Mouse (Mus musculus): ENCODE measurements at regions not wholly inside any gene's neighbourhood (a gene's known extent, or its start where the extent isn't known, plus 50 kb on each side); places are given as distances from the start of the nearest gene placed in this dataset.

- no peak for DNase-seq
Measured at GRCm38 (mm10) chr13:31340363-31340948, 215.5 kb upstream of the Foxq1 start.

GRCm38 (mm10) chr13:31341282-31342100 lies 214.4 kb upstream of the Foxq1 start:
- DNase-seq = no peak

- no peak for DNase-seq
Measured at GRCm38 (mm10) chr13:31346205-31346604, 209.7 kb upstream of the Foxq1 start.

GRCm38 (mm10) chr13:31347000-31347399 lies 208.9 kb upstream of the Foxq1 start:
- no peak for DNase-seq

- DNase-seq = no peak
Measured at GRCm38 (mm10) chr13:31349671-31350070, 206.3 kb upstream of the Foxq1 start.

GRCm38 (mm10) chr13:31351481-31351880 lies 204.5 kb upstream of the Foxq1 start:
- DNase-seq = no peak

GRCm38 (mm10) chr13:31352825-31353224 lies 203.1 kb upstream of the Foxq1 start:
- DNase-seq = no peak

- DNase-seq = no peak
Measured at GRCm38 (mm10) chr13:31359353-31359752, 196.6 kb upstream of the Foxq1 start.

- no peak for DNase-seq
Measured at GRCm38 (mm10) chr13:31362386-31362785, 193.5 kb upstream of the Foxq1 start.

GRCm38 (mm10) chr13:31364369-31364768 lies 191.6 kb upstream of the Foxq1 start:
- no peak for DNase-seq

- no peak for DNase-seq
Measured at GRCm38 (mm10) chr13:31367226-31367625, 188.7 kb upstream of the Foxq1 start.

GRCm38 (mm10) chr13:31369182-31369581 lies 186.8 kb upstream of the Foxq1 start:
- DNase-seq = no peak

GRCm38 (mm10) chr13:31370873-31371272 lies 185.1 kb upstream of the Foxq1 start:
- DNase-seq = no peak

- no peak for DNase-seq
Measured at GRCm38 (mm10) chr13:31374006-31374405, 181.9 kb upstream of the Foxq1 start.

- no peak for DNase-seq
Measured at GRCm38 (mm10) chr13:31393421-31394215, 162.3 kb upstream of the Foxq1 start.

GRCm38 (mm10) chr13:31396216-31396910 lies 159.6 kb upstream of the Foxq1 start:
- no peak for DNase-seq

- DNase-seq = no peak
Measured at GRCm38 (mm10) chr13:31397246-31397645, 158.7 kb upstream of the Foxq1 start.

GRCm38 (mm10) chr13:31400401-31400800 lies 155.5 kb upstream of the Foxq1 start:
- DNase-seq = no peak

GRCm38 (mm10) chr13:31405312-31405711 lies 150.6 kb upstream of the Foxq1 start:
- DNase-seq = no peak

- no peak for DNase-seq
Measured at GRCm38 (mm10) chr13:31408439-31409122, 147.4 kb upstream of the Foxq1 start.

- DNase-seq = no peak
Measured at GRCm38 (mm10) chr13:31409123-31409513, 146.8 kb upstream of the Foxq1 start.

GRCm38 (mm10) chr13:31421556-31421955 lies 134.4 kb upstream of the Foxq1 start:
- DNase-seq = no peak

Measured in cerebellum, adult 11 months (tissue).